Mouse (Mus musculus): Measurements from ENCODE around the gene Tuba1c.
A peak's percentile ranks its signal among the peaks of the same experiment; 100 is the strongest.

Gene Tuba1c

GRCm38 (mm10) chr15:99029619-99030584, at the start of gene Tuba1c:
Tuba1c (plus strand) TSS chr15:99029891.
- peak; percentile 91 for DNase-seq (ENCODE audit: low spot score)

DNA sequence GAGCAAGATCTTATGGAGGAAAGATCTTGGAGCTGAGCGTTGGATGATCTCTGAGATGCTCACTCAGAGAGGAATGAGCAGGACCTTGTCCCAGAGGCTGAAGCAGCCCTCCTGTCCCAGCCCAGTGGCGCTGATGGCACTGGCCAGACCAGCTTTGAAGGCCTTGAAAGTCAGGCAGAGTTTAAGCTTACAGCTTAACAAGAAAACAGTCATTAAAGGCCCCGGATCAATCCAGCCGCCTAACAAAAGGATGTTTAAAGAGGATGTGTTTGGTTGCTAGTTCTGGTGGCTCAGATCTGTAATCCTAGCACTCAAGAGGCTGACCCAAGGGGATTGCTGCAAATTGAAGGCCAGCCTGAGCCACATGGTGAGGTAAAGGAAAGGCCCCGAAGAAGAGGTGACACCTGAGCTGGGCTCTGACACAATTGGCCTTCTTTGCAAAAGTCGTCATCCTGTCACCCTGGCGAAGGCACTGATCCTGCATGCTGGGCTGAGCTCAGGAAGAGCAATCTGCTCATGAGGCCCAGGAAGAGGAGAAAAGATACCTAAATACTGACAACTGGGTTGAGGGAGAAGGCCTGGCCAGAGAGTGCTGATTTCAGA, 49.6 kb upstream of the Tuba1c start:
- no peak for DNase-seq (ENCODE audit: low spot score)

DNA sequence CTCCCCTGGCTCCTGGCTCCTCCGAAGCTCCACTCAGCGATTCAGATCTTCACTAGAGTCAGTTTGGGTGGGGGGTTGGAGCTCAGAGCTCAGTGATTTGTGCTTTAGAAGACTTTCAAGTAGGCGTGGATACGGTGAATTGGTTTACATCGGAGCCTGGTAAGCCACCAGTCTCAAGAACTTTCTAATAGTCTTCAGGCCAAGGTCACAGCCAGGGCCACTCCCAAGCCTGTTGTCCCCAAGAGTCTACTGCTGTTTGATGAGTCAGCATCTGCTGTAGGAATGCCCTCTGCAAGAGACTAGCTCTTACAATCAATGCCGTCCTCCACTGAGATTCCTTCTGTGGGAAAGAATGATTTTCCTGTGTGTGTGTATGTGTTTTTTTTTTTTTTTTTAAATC, 47.6 kb upstream of the Tuba1c start:
- no peak for DNase-seq (ENCODE audit: low spot score)

- DNase-seq (ENCODE audit: low spot score) = no peak
These were observed 46.1 kb upstream of the Tuba1c start for GRCm38 (mm10) chr15:98983431-98984081.

DNA sequence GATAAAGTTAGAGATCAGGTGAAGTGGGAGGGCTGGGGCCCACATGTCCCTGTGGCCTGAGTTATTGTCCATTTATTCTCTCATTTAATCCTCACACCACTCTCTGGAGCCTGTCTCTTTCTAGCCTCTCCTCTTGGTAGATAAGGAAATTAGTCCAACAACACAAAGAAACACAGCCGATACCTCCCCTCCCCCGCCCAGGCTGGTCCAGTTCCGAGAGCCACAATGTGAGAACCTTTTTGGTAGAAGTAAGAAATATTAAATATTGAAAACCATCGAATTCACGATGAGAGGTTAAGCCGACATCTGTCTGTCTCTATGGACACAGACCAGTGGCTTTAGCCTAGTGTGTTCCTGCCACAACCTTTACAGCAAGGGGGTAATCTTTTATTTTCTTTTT, 45.0 kb upstream of the Tuba1c start:
- peak; percentile 70 for DNase-seq (ENCODE audit: low spot score)

DNA sequence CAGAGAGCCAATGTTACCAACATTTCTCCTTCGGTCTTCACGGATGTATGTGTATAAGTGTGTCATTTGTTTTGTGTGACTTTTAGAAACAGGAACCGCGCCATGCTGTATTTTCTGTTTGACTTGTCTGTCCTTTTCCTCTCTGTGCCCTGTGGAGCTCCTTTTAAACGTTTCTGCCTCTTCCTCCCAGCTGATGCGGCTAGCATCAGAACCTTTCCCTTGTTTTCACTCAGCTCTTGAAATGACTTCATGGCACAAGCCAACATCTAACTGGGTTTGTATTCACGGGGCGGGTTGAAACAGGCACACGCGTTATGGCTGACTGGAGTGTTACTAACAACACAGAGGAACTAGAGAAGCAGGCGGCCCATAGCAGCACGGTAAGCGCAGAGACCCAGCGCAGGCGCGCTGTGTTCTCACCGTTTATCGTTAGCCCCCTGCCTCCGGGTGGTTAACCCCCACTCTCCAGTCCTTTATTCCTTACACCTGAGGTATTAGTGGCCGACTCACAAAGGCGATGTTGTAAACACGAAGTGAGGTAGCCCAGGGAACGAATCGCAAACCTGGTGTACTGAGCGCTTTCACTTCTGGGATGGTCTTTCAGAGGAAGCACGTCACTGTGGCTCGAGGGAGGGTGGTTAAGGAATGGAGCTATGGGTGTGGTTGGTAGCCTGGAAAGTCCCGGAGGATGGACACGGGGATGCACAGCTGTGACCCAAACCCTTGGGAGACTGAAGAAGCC, 44.3 kb upstream of the Tuba1c start:
- DNase-seq (ENCODE audit: low spot score) = peak; percentile 74

DNA sequence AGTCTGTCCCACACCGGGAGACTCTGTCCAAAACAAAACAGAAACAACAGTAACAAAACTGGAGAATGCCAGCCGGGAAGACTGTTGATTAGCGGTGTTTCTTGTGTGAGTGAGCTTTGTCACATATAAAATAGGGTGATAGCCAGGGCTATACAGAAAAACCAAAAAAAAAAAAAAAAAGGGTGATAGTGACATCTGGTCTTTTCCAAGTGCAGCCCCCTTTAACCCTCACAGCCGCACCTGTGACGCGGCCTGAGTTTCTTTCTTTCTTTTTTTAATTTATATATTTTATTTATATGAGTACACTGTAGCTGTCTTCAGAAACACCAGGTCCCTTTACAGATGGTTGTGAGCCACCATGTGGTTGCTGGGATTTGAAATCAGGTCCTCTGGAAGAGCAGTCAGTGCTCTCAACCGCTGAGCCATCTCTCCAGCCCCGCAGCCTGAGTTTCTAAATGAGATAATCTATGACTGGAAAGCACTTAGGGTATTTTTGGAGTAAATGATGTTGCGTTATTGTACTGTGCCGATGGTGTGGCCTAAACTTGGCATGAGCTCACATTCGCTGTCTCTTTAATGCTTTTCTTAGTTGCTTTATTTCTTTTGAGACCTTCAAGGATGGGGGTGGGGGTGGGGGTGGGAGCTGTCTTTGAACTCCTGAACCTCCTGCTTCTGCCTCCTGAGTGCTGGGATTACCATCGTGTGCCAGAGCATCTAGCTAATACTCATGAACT, 43.5 kb upstream of the Tuba1c start:
- DNase-seq (ENCODE audit: low spot score) = no peak

DNA sequence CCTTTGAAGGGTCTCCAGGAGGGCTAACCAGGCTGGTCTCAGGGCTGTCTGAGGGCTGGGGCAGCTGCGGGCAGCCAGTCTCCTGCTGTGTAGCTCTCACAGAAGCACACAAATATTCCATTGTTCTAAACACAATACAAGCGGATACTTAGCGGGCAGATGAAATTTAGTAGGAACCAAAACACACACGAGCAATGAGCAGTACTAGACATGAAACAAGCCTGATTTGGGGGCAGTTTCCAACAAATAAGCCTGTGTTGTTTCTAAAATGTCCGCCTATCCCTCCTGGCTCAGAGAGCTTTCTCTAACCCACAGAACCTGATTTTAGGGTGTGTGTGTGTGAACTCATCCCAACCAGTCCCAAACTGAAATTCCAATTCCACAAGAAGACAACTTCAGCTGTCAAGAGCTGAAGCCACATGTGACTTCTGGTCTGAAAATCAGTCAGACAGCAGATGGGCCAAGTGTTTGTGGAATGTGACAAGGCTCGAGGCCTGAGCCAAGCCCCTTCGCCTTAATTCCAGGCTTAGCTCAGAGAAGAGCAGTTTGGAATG, 42.5 kb upstream of the Tuba1c start:
- DNase-seq (ENCODE audit: low spot score) = no peak

GRCm38 (mm10) chr15:98987661-98988181, 42.0 kb upstream of the Tuba1c start:
- no peak for DNase-seq (ENCODE audit: low spot score)

GRCm38 (mm10) chr15:98988787-98989186, 40.9 kb upstream of the Tuba1c start:
- DNase-seq (ENCODE audit: low spot score) = no peak

GRCm38 (mm10) chr15:98989701-98990430, 39.8 kb upstream of the Tuba1c start:
- no peak for DNase-seq (ENCODE audit: low spot score)

DNA sequence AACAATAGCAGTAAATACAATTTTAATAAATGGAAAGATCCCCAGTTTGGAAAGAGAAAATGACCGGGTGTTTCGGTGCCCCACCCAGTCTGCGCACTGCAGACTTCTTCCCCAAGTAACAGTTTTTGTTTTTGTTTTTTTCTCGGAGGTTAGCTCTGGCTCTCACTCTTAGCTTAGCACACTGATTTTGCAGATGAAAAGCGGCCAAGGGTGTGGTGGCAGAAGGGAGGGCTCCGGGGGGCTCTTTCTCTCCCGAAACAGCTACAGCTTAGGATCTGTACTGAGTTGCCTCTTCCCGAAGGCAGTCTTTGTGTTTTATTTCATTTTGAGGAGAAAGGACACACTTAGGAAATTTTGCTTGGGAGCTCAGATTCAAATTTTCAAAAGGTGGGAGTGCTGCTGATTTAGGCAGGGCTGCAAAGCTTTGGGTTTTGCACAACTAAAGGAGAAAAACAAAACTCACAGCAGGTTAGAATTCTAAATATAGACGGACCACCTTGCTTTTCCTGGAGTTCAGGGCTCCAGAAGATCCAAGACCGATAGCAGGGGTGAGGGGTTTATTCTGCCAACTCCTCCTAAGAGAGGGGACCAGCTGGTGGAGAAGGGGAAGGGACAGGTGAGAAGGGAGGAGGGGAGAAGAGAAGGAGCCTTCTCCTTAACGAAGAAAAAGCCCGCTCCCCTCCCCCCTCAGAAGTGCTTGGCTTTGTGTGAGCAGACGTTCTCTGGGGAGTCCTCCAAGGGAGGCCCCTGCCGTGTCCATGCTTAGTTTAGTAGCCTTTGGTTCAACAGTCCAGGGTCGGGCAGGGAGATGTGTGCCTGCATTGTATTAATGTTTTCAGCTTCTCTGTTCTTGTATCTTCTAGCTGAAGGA, 38.8 kb upstream of the Tuba1c start:
- peak; percentile 81 for DNase-seq (ENCODE audit: low spot score)

- DNase-seq (ENCODE audit: low spot score) = no peak
These were observed 38.1 kb upstream of the Tuba1c start for GRCm38 (mm10) chr15:98991540-98992050.

- DNase-seq (ENCODE audit: low spot score) = no peak
These were observed 37.4 kb upstream of the Tuba1c start for GRCm38 (mm10) chr15:98992086-98992912.

GRCm38 (mm10) chr15:98993093-98993793, 36.4 kb upstream of the Tuba1c start:
- peak; percentile 97 for DNase-seq (ENCODE audit: low spot score)

GRCm38 (mm10) chr15:98993865-98994264, 35.8 kb upstream of the Tuba1c start:
- DNase-seq (ENCODE audit: low spot score) = peak; percentile 92

DNA sequence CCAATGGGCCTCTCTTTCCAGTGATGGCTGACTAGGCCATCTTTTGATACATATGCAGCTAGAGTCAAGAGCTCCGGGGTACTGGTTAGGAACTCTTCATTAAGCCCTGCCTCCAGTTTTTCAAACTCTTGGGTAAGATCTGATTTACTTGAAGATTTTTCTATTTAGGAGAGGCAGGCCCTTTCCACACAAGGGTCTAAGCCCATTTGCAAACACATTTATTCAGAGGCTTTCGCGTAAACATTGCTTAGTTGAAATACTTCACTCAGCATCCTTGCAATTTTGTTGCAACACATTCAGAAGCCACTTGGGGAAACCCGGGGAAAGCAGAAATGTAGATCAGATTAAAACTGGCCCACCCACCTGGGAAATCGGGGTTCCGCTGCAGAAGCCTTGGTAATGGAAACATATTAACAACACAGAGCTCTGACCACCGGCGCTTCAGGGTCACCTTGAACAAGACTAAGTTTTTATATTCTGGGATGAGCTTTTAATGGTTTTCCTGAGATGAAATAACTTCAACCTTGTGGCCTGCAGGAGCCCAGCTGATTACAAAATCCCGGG, 34.7 kb upstream of the Tuba1c start:
- DNase-seq (ENCODE audit: low spot score) = no peak
